Mouse (Mus musculus) kidney, adult 2 months (tissue): Measurements from ENCODE around the gene Tbc1d7.

Experiments used
- CTCF ChIP-seq: fragments of 200-500 bp; conservative IDR thresholded peaks from 2 replicates; pipeline ENCODE4 v1.5.1; 2011; ENCODE audit warnings: low read depth, mild to moderate bottlenecking, control low read depth, low read length, moderate library complexity, mixed read lengths; ENCODE audit not compliant: insufficient read depth, insufficient read length
- POLR2A ChIP-seq: fragments of 200-500 bp; IDR thresholded peaks from one replicate; pipeline ENCODE4 v1.6.1; 2011; ENCODE audit warnings: low read depth, low read length, control low read depth

GRCm38 (mm10) chr13:43218764-43219163, 47.5 kb upstream of the Tbc1d7 start:
- TF ChIP-seq CTCF: no peak
- no peak for TF ChIP-seq POLR2A
